Mouse (Mus musculus) bone marrow macrophage, adult 2 months (primary cell): ENCODE results near the gene Rnf11.

Experiments
- CTCF ChIP-seq: IDR thresholded peaks from 2 replicates; pipeline ENCODE4 v1.5.1; 2012; ENCODE audit warnings: low read depth, mild to moderate bottlenecking, low read length, moderate library complexity
- POLR2A ChIP-seq: IDR thresholded peaks from 2 replicates; pipeline ENCODE4 v1.6.1; 2012; ENCODE audit warnings: mild to moderate bottlenecking, low read depth, low read length, borderline replicate concordance

DNA sequence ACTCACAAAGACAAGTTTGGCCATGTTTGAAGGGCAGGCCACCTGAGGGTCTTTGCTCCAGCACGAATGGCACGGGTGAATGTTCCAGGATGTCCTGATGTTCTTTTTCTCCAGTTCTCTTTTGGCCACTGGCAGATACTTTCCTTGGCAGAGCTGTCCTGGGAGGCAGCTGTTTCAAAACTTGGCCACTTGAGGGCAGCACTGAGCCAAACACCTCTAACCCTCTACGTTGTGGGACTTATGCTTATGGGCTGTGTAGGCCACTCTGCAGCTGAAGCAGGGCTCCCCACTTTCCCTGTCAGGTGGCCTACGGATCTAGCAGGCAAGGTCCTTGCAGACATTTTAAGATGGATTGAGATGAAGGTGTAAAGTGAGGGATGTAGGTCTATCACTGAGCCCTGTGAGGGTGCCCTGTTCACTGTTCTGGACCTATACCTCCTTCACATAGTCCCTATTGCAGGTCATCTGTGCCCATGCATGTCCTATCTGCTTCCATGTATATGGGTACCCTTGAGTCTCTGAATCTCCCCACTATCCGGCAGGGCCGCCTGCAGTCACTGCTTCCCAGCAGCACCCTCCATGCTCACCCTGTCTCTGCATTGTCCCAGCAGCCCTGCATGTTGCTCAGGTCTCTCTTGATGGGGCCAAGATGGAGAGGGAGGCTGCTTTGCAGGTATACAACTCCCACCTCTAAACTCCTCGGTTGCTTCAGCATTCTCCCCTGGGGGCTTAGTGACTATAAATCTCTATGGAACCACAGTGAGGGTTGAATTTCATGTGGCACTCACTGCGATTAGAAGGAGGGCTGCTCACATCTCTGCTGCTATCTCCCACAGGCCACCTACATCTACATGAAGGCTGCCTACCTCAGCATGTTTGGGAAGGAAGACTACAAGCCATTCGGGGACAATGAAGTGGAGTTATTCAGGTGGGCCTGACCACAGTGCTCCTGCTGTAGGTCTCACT, 46.3 kb downstream of the Rnf11 start:
- TF ChIP-seq CTCF (peak; percentile 91), POLR2A (no peak)
